Mouse (Mus musculus): ENCODE results near the gene Fhl5. TPM values are rescaled to one million over a fixed set of nuclear protein-coding genes. Genes with fewer than 3 reads are reported as not detected.
"Not testable (repeated sequence)": the region's sequence is repeated elsewhere in the genome, so short reads cannot be mapped to it uniquely, and the experiment has no call there.

Fhl5 gene
- 1 to 10 TPM in 1 of 4 experiments, under 1 TPM in 3; 0.35 to 1.3 (median 0.66) TPM for total RNA-seq (2022)

GRCm38 (mm10) chr4:25242776-25243175, at the start of gene Fhl5:
Fhl5 (minus strand) TSS chr4:25242876.
- no peak for DNase-seq

- DNase-seq, result not testable (repeated sequence)
Observed at GRCm38 (mm10) chr4:25285002-25285401, 42.3 kb upstream of the Fhl5 start.

GRCm38 (mm10) chr4:25281671-25282038, 39.0 kb upstream of the Fhl5 start, which contains the start of gene Ufl1:
Ufl1 (minus strand) TSS chr4:25281821.
- peak; percentile 95 for DNase-seq

GRCm38 (mm10) chr4:25280938-25281670, 38.4 kb upstream of the Fhl5 start:
- no peak for DNase-seq

- DNase-seq, result no peak
Observed at GRCm38 (mm10) chr4:25272861-25273627, 30.4 kb upstream of the Fhl5 start.

GRCm38 (mm10) chr4:25271926-25272325, 29.2 kb upstream of the Fhl5 start:
- DNase-seq, result no peak

- DNase-seq, result no peak
Observed at GRCm38 (mm10) chr4:25267144-25267543, 24.5 kb upstream of the Fhl5 start.

- no peak for DNase-seq
Observed at GRCm38 (mm10) chr4:25257822-25258398, 15.2 kb upstream of the Fhl5 start.

GRCm38 (mm10) chr4:25235663-25236062, 7.0 kb downstream of the Fhl5 start:
- not testable (repeated sequence) for DNase-seq

- DNase-seq, result not testable (repeated sequence)
Observed at GRCm38 (mm10) chr4:25233767-25234166, 8.9 kb downstream of the Fhl5 start.

- DNase-seq, result no peak
Observed at GRCm38 (mm10) chr4:25232546-25232945, 10.1 kb downstream of the Fhl5 start.

GRCm38 (mm10) chr4:25227527-25227926, 15.1 kb downstream of the Fhl5 start:
- no peak for DNase-seq

- no peak for DNase-seq
Observed at GRCm38 (mm10) chr4:25221927-25222326, 20.7 kb downstream of the Fhl5 start.

GRCm38 (mm10) chr4:25213451-25213850, 29.2 kb downstream of the Fhl5 start:
- no peak for DNase-seq

GRCm38 (mm10) chr4:25206166-25206565, 36.5 kb downstream of the Fhl5 start:
- DNase-seq, result no peak

- no peak for DNase-seq
Observed at GRCm38 (mm10) chr4:25197310-25197709, 45.4 kb downstream of the Fhl5 start.

- no peak for DNase-seq
Observed at GRCm38 (mm10) chr4:25179617-25180208, 63.0 kb downstream of the Fhl5 start.

Other genes starting within 250 kb of the Fhl5 start
- 10 to 100 TPM; 28.2 to 46.6 (median 39.5) TPM for gene Ufl1, start 38.9 kb upstream of the Fhl5 start, total RNA-seq (2022)